Mouse (Mus musculus) kidney, embryonic 16.5 days (tissue): Measurements from ENCODE around the gene Cysrt1. TPM values are rescaled to one million over a fixed set of nuclear protein-coding genes. Genes with fewer than 3 reads are reported as not detected.

ENCODE experiments used
- ATAC-seq: fragments of 200-750 bp; cut with Nextera tagmentation; 2 replicates; pipeline ENCODE4 v1.8.0; 2017; ENCODE audit warnings: moderate TSS enrichment; ENCODE audit not compliant: low FRiP score, low TSS enrichment
- H3K27ac ChIP-seq: fragments of 300-500 bp; sonication (generic); 2 replicates; pipeline ENCODE4 v1.5.1; 2014; ENCODE audit warnings: low read length
- H3K27me3 ChIP-seq: fragments of 300-500 bp; sonication (generic); 2 replicates; pipeline ENCODE4 v1.6.1; 2014; ENCODE audit warnings: low read length, control low read depth, mixed read lengths; ENCODE audit not compliant: insufficient read depth
- H3K36me3 ChIP-seq: fragments of 300-500 bp; sonication (generic); 2 replicates; pipeline ENCODE4 v1.6.1; 2014; ENCODE audit warnings: low read length, control low read depth, mixed read lengths; ENCODE audit not compliant: insufficient read depth
- H3K4me1 ChIP-seq: fragments of 300-500 bp; sonication (generic); 2 replicates; pipeline ENCODE4 v1.6.1; 2014; ENCODE audit warnings: low read length, control low read depth, mixed read lengths; ENCODE audit not compliant: insufficient read depth
- H3K4me2 ChIP-seq: fragments of 300-500 bp; sonication (generic); replicated peaks from 2 replicates; pipeline ENCODE4 v1.6.1; 2014; ENCODE audit warnings: low read depth, low read length
- H3K4me3 ChIP-seq: fragments of 300-500 bp; sonication (generic); 2 replicates; pipeline ENCODE4 v1.5.1; 2014; ENCODE audit warnings: mild to moderate bottlenecking, low read length
- H3K9ac ChIP-seq: fragments of 300-500 bp; sonication (generic); replicated peaks from 2 replicates; pipeline ENCODE4 v1.6.1; 2014; ENCODE audit warnings: low read length
- H3K9me3 ChIP-seq: fragments of 300-500 bp; sonication (generic); 2 replicates; pipeline ENCODE4 v1.6.1; 2016; ENCODE audit warnings: low read length, control low read depth
- WGBS: fragments of 180-500 bp; shearing (Covaris S2); extraction: QIAGEN DNeasy Blood & Tissue Kit; methylation state at CpG from one replicate; pipeline ENCODE4 v1.1.7; 2014; 5-methylcytosine and 5-hydroxymethylcytosine counted together
- polyA plus RNA-seq: library from polyadenylated mRNA; unstranded; fragments of >200 nt; fragmentation: Nextera tagmentation; extraction: Ambion mirVana; gene quantifications from 2 replicates; pipeline ENCODE4 v1.2.1, GENCODE M21; 2015

Gene Cysrt1
- polyA plus RNA-seq, 1 experiment from 2014 or later: 0.30 TPM

- Histone ChIP-seq H3K4me1 (peaks cover 40% of the 10 kb centered on the region), H3K27me3 (peaks cover 12% of the 10 kb centered on the region), H3K9me3 (no peaks in the 10 kb centered on the region), H3K4me2 (peak overlapping the region; percentile 70), H3K36me3 (peaks cover 28% of the 10 kb centered on the region), H3K9ac (no peak overlapping the region), H3K4me3 (peak overlapping the region; percentile 48; the same call in 1 of the 2 replicates), H3K27ac (peak overlapping the region; percentile 88)
- 16% methylated on average over 2 of the region's 2 CpGs for WGBS
- ATAC-seq: no peak
Measured at GRCm38 (mm10) chr2:25197191-25197590, 45.1 kb downstream of the Cysrt1 start.

GRCm38 (mm10) chr2:25196172-25196954 lies 45.9 kb downstream of the Cysrt1 start, which contains the start of gene Tor4a:
Gene Tor4a, minus strand, starts transcription at chr2:25196886.
- H3K27me3 ChIP-seq: peaks cover 12% of the 10 kb centered on the region
- H3K9ac ChIP-seq: peak within 1 kb of the TSS; percentile 58
- H3K4me1 ChIP-seq: peaks cover 40% of the 10 kb centered on the region
- H3K4me3 ChIP-seq: peak within 1 kb of the TSS; percentile 48
- H3K36me3 ChIP-seq: peaks cover 25% of the 10 kb centered on the region
- ATAC-seq: peak; percentile 79
- 7% methylated on average over 8 of the region's 8 CpGs for WGBS
- H3K27ac ChIP-seq: peak within 1 kb of the TSS; percentile 88
- no peaks in the 10 kb centered on the region for H3K9me3 ChIP-seq
- H3K4me2 ChIP-seq: peak within 1 kb of the TSS; percentile 70

GRCm38 (mm10) chr2:25195211-25196156 lies 46.8 kb downstream of the Cysrt1 start:
- H3K9ac ChIP-seq: peak overlapping the region; percentile 58
- ATAC-seq: peak; percentile 43; the same call in 1 of the 2 replicates
- WGBS: 20% methylated on average over 55 of the region's 55 CpGs
- peak overlapping the region; percentile 70 for H3K4me2 ChIP-seq
- no peaks in the 10 kb centered on the region for H3K9me3 ChIP-seq
- peaks cover 17% of the 10 kb centered on the region for H3K36me3 ChIP-seq
- H3K4me3 ChIP-seq: peak overlapping the region; percentile 48
- H3K27ac ChIP-seq: peak overlapping the region; percentile 88
- peaks cover 40% of the 10 kb centered on the region for H3K4me1 ChIP-seq
- peaks cover 12% of the 10 kb centered on the region for H3K27me3 ChIP-seq

GRCm38 (mm10) chr2:25194486-25195171 lies 47.6 kb downstream of the Cysrt1 start:
- ATAC-seq: no peak
- H3K36me3 ChIP-seq: peaks cover 8% of the 10 kb centered on the region
- peaks cover 40% of the 10 kb centered on the region for H3K4me1 ChIP-seq
- H3K4me2 ChIP-seq: peak overlapping the region; percentile 70
- H3K9ac ChIP-seq: peak overlapping the region; percentile 58
- 79% methylated on average over 17 of the region's 17 CpGs for WGBS
- peak overlapping the region; percentile 48 for H3K4me3 ChIP-seq
- no peaks in the 10 kb centered on the region for H3K9me3 ChIP-seq
- H3K27me3 ChIP-seq: peaks cover 12% of the 10 kb centered on the region
- 0 out of 2 replicates have a peak overlapping the region, but pooled peaks have one; percentile 56 for H3K27ac ChIP-seq

- no peak for ATAC-seq
- H3K4me1 ChIP-seq: peaks cover 38% of the 10 kb centered on the region
- H3K9ac ChIP-seq: peak overlapping the region; percentile 44; the same call in 1 of the 2 replicates
- H3K4me3 ChIP-seq: no peak overlapping the region
- H3K27me3 ChIP-seq: peaks cover 12% of the 10 kb centered on the region
- H3K4me2 ChIP-seq: peak overlapping the region; percentile 70; the same call in 1 of the 2 replicates
- no peaks in the 10 kb centered on the region for H3K9me3 ChIP-seq
- WGBS: 72% methylated on average over 5 of the region's 5 CpGs
- peak overlapping the region; percentile 56 for H3K27ac ChIP-seq
- peaks cover 3% of the 10 kb centered on the region; the same call in 1 of the 2 replicates for H3K36me3 ChIP-seq
Measured at GRCm38 (mm10) chr2:25194006-25194405, 48.2 kb downstream of the Cysrt1 start.

- Histone ChIP-seq H3K36me3 (no peaks in the 10 kb centered on the region), H3K9me3 (no peaks in the 10 kb centered on the region), H3K27ac (peak overlapping the region; percentile 56), H3K4me1 (peaks cover 36% of the 10 kb centered on the region), H3K4me3 (no peak overlapping the region), H3K9ac (peak overlapping the region; percentile 42; the same call in 1 of the 2 replicates), H3K4me2 (peak overlapping the region; percentile 70), H3K27me3 (peaks cover 12% of the 10 kb centered on the region)
- peak; percentile 81 for ATAC-seq
- 0% methylated on average over 6 of the region's 6 CpGs for WGBS
Measured at GRCm38 (mm10) chr2:25193330-25193770, 48.9 kb downstream of the Cysrt1 start.

Other genes with a start within 250 kb of the Cysrt1 start
- gene Nsmf, start 188.1 kb downstream of the Cysrt1 start, polyA plus RNA-seq: 101 and 103 TPM in 2 replicates
- 8.6 and 10.0 TPM in 2 replicates for gene Entpd8, start 162.1 kb downstream of the Cysrt1 start, polyA plus RNA-seq
- gene Noxa1, start 147.3 kb downstream of the Cysrt1 start, polyA plus RNA-seq: 0.39 and 0.65 TPM in 2 replicates
- 18.4 and 18.8 TPM in 2 replicates for gene Nrarp, start 61.7 kb downstream of the Cysrt1 start, polyA plus RNA-seq
- 16.0 and 16.8 TPM in 2 replicates for gene Tor4a, start 45.6 kb downstream of the Cysrt1 start, polyA plus RNA-seq
- gene Nelfb, start 31.0 kb downstream of the Cysrt1 start, polyA plus RNA-seq: 131 and 138 TPM in 2 replicates
- gene Stpg3, start 27.8 kb downstream of the Cysrt1 start, polyA plus RNA-seq: 0.54 and 0.82 TPM in 2 replicates
- gene Fam166a, start 23.7 kb downstream of the Cysrt1 start, polyA plus RNA-seq: 0.37 TPM in 1 of 2 replicates, not detected in the other
- gene Tubb4b, start 17.8 kb downstream of the Cysrt1 start, polyA plus RNA-seq: 627 and 671 TPM in 2 replicates
- 1.9 and 2.0 TPM in 2 replicates for gene Slc34a3, start 8.1 kb downstream of the Cysrt1 start, polyA plus RNA-seq
- gene Rnf224, start 5.7 kb downstream of the Cysrt1 start, polyA plus RNA-seq: 0.55 and 0.69 TPM in 2 replicates
- 24.0 and 26.3 TPM in 2 replicates for gene Rnf208, start 197 bp downstream of the Cysrt1 start, polyA plus RNA-seq
- gene AL732309.1, start 4.4 kb upstream of the Cysrt1 start, polyA plus RNA-seq: 6.1 and 7.0 TPM in 2 replicates
- gene Tmem203, start 13.0 kb upstream of the Cysrt1 start, polyA plus RNA-seq: 24.8 and 25.6 TPM in 2 replicates
- 12.0 and 12.1 TPM in 2 replicates for gene Tprn, start 20.2 kb upstream of the Cysrt1 start, polyA plus RNA-seq
- gene Ssna1, start 30.0 kb upstream of the Cysrt1 start, polyA plus RNA-seq: 209 and 211 TPM in 2 replicates
- gene Anapc2, start 30.0 kb upstream of the Cysrt1 start, polyA plus RNA-seq: 146 and 152 TPM in 2 replicates
- gene Tmem210, start 45.7 kb upstream of the Cysrt1 start, polyA plus RNA-seq: not detected in 2 replicates
- not detected in 2 replicates for gene Lrrc26, start 47.5 kb upstream of the Cysrt1 start, polyA plus RNA-seq
- gene Grin1, start 76.7 kb upstream of the Cysrt1 start, polyA plus RNA-seq: 0.22 and 0.60 TPM in 2 replicates
- 53.7 and 57.5 TPM in 2 replicates for gene Man1b1, start 89.9 kb upstream of the Cysrt1 start, polyA plus RNA-seq
- 32.8 and 33.2 TPM in 2 replicates for gene Dpp7, start 113.9 kb upstream of the Cysrt1 start, polyA plus RNA-seq
- 38.9 and 49.2 TPM in 2 replicates for gene Uap1l1, start 123.2 kb upstream of the Cysrt1 start, polyA plus RNA-seq
- 39.3 and 41.2 TPM in 2 replicates for gene Sapcd2, start 129.9 kb upstream of the Cysrt1 start, polyA plus RNA-seq
- 5.5 and 6.4 TPM in 2 replicates for gene Entpd2, start 153.4 kb upstream of the Cysrt1 start, polyA plus RNA-seq
- 52.4 and 58.3 TPM in 2 replicates for gene Npdc1, start 156.9 kb upstream of the Cysrt1 start, polyA plus RNA-seq
- gene Fut7, start 180.8 kb upstream of the Cysrt1 start, polyA plus RNA-seq: not detected in 2 replicates
- 12.7 and 14.3 TPM in 2 replicates for gene Abca2, start 186.3 kb upstream of the Cysrt1 start, polyA plus RNA-seq
- 3.9 and 8.5 TPM in 2 replicates for gene Clic3, start 214.4 kb upstream of the Cysrt1 start, polyA plus RNA-seq
- 33.8 and 35.9 TPM in 2 replicates for gene Paxx, start 218.6 kb upstream of the Cysrt1 start, polyA plus RNA-seq
- gene Ptgds, start 227.6 kb upstream of the Cysrt1 start, polyA plus RNA-seq: 1.8 and 4.7 TPM in 2 replicates